ENCODE assay signal across 8 mouse cellular contexts in the genomic region with DNA sequence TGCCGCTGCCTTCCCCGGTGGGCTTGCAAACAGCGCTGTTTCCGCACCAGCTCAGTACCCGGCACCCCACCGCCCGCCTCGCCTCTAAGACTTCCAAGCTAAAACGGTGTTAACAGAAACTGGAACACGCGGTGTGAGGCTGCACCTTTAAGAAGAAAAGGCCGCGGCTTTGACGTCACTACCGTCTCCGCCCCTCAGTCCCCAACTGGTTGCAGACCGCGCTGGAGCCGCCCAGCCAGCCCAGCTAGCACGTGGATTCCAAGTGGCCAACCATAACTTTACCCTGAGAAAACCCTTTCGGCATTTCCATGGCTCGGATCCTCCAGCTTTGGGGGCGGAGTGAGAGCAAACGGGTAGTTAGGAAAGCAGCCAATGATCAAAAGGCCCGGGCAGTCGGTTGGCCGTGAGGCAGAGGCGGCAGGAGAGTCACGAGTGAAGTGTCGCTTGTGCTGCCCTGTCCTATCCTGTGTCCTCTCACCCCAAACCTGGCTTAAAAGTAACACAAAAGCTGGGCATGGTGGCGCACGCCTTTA. TPM values are rescaled to one million over a fixed set of nuclear protein-coding genes. Genes with fewer than 3 reads are reported as not detected.
A peak's percentile ranks its signal among the peaks of the same experiment; 100 is the strongest.
DNase-seq lines count a peak whose midpoint lies in the region; ATAC-seq lines count a peak whose summit lies in the region.

No protein-coding gene starts in this region.

- peak; percentile 92 for ATAC-seq in intestine, embryonic 14.5 days (replicated peaks; ENCODE audit: low FRiP score, low TSS enrichment, low read depth)

- H3K9me3 ChIP-seq in intestine, embryonic 14.5 days (ENCODE audit: control insufficient read depth, low read length) = no peaks in the 10 kb centered on the region

- peak overlapping the region; percentile 97 for H3K4me2 ChIP-seq in intestine, embryonic 14.5 days (ENCODE audit: low read length)

- DNase-seq in adrenal gland, adult 18-20 months (ENCODE audit: low spot score in 2 of 2) = peak; percentile 90 to 92
- peak; percentile 99 for DNase-seq in embryo, embryonic 11 days
- peak; percentile 97 for DNase-seq in gastrocnemius, postnatal 25 days
- DNase-seq in intestine, embryonic 14.5 days (ENCODE audit: low spot score) = peak; percentile 98
- DNase-seq in left cerebral cortex, postnatal 14 days (ENCODE audit: low spot score in 2 of 2) = peak; percentile 97 to 99
- peak; percentile 99 for DNase-seq in mesoderm, embryonic 11.5 days (ENCODE audit: low read depth, low spot score)
- DNase-seq in right cerebral cortex, postnatal 36 days (ENCODE audit: low spot score in 2 of 2) = peak; percentile 95 to 97
- peak; percentile 99 for DNase-seq in yolk sac, embryonic 10.5 days (ENCODE audit: low spot score)

- peak overlapping the region; percentile 68 for H3K4me3 ChIP-seq in intestine, embryonic 14.5 days (ENCODE audit: low read depth, low read length)

- peak overlapping the region; percentile 83 for H3K9ac ChIP-seq in intestine, embryonic 14.5 days (ENCODE audit: low read length)

- under 1% methylated on average over 32 of the region's 32 CpGs for WGBS in intestine, embryonic 14.5 days

- peaks cover 19% of the 10 kb centered on the region for H3K36me3 ChIP-seq in intestine, embryonic 14.5 days (ENCODE audit: control insufficient read depth, insufficient read depth, low read length)

- H3K27ac ChIP-seq in intestine, embryonic 14.5 days (ENCODE audit: low read depth) = peak overlapping the region; percentile 92

- intact Hi-C loops in left cerebral cortex, postnatal 14 days (cut with DNase I) = loop anchor here (1.0 to 5.0 kb wide), 3 partner anchors 22 to 111 kb away; partner anchors contain the start of genes Atxn7l3 and Grn

- H3K4me1 ChIP-seq in intestine, embryonic 14.5 days (replicated peaks; ENCODE audit: control insufficient read depth, insufficient read depth, low read length) = peaks cover 19% of the 10 kb centered on the region

- no peaks in the 10 kb centered on the region for H3K27me3 ChIP-seq in intestine, embryonic 14.5 days (replicated peaks; ENCODE audit: control insufficient read depth, insufficient read depth, low read length)

RNA-seq across cellular contexts. Expression of gene Slc25a39, which starts 0.7 kb away (rescaled TPM):
- 100 to 1,000 TPM; 461 to 466 TPM for total RNA-seq in adrenal gland, adult 18-20 months (2021)
- 10 to 100 TPM; 54.4 to 76.1 TPM for total RNA-seq in gastrocnemius, postnatal 25 days (2021)
- polyA plus RNA-seq in intestine, embryonic 14.5 days (2014; fragmentation: Nextera tagmentation; extraction: Ambion mirVana) = 281 and 296 TPM in 2 replicates
- total RNA-seq in left cerebral cortex, postnatal 14 days (2021) = 10 to 100 TPM; 71.0 to 71.3 TPM

RNA-seq across cellular contexts. Expression of gene Rundc3a, which starts 15.2 kb away (rescaled TPM):
- 10 to 100 TPM; 40.0 to 45.9 TPM for total RNA-seq in adrenal gland, adult 18-20 months (2021)
- total RNA-seq in gastrocnemius, postnatal 25 days (2021) = under 1 TPM in 1 of 2 experiments, not detected in 1; 0.35 TPM
- 7.6 and 10.0 TPM in 2 replicates for polyA plus RNA-seq in intestine, embryonic 14.5 days (2014; fragmentation: Nextera tagmentation; extraction: Ambion mirVana)
- total RNA-seq in left cerebral cortex, postnatal 14 days (2021) = 100 to 1,000 TPM; 399 to 416 TPM

RNA-seq across cellular contexts. Expression of gene Grn, which starts 21.7 kb away (rescaled TPM):
- 100 to 1,000 TPM; 156 to 181 TPM for total RNA-seq in adrenal gland, adult 18-20 months (2021)
- 10 to 100 TPM; 28.7 to 35.2 TPM for total RNA-seq in gastrocnemius, postnatal 25 days (2021)
- polyA plus RNA-seq in intestine, embryonic 14.5 days (2014; fragmentation: Nextera tagmentation; extraction: Ambion mirVana) = 115 and 116 TPM in 2 replicates
- total RNA-seq in left cerebral cortex, postnatal 14 days (2021) = 10 to 100 TPM; 74.3 to 78.5 TPM

RNA-seq across cellular contexts. Expression of gene Fam171a2, which starts 39.1 kb away (rescaled TPM):
- 1 to 10 TPM; 3.4 to 3.5 TPM for total RNA-seq in adrenal gland, adult 18-20 months (2021)
- 1 to 10 TPM; 1.6 to 2.7 TPM for total RNA-seq in gastrocnemius, postnatal 25 days (2021)
- polyA plus RNA-seq in intestine, embryonic 14.5 days (2014; fragmentation: Nextera tagmentation; extraction: Ambion mirVana) = 4.5 and 4.7 TPM in 2 replicates
- 100 to 1,000 TPM in 1 of 2 experiments, 10 to 100 TPM in 1; 97.3 to 111 TPM for total RNA-seq in left cerebral cortex, postnatal 14 days (2021)

RNA-seq across cellular contexts. Expression of gene Slc4a1, which starts 42.4 kb away (rescaled TPM):
- total RNA-seq in adrenal gland, adult 18-20 months (2021) = under 1 TPM; 0.23 to 0.80 TPM
- under 1 TPM; 0.08 to 0.56 TPM for total RNA-seq in gastrocnemius, postnatal 25 days (2021)
- polyA plus RNA-seq in intestine, embryonic 14.5 days (2014; fragmentation: Nextera tagmentation; extraction: Ambion mirVana) = 1.8 and 2.8 TPM in 2 replicates
- total RNA-seq in left cerebral cortex, postnatal 14 days (2021) = 1 to 10 TPM; 1.2 to 1.3 TPM

Comparison
In these comparisons a context has a peak if more than half of its experiments do, and no peak if none do; other contexts are left out.
1. Peak in every context shown above with its lines: DNase-seq, ATAC-seq, H3K4me3 ChIP-seq and H3K27ac ChIP-seq.
2. RNA of gene Slc25a39, which starts 0.7 kb away (total RNA-seq): 461 to 466 TPM in adrenal gland, adult 18-20 months; 54.4 to 76.1 TPM in gastrocnemius, postnatal 25 days and 71.0 to 71.3 TPM in left cerebral cortex, postnatal 14 days; every median in the first group is over 4 times any median in the second.
3. RNA of gene Rundc3a, which starts 15.2 kb away (total RNA-seq): 399 to 416 TPM in left cerebral cortex, postnatal 14 days and 40.0 to 45.9 TPM in adrenal gland, adult 18-20 months; 0.35 TPM in gastrocnemius, postnatal 25 days; every median in the first group is over 10 times any median in the second.